Mouse (Mus musculus): ENCODE measurements around the gene Exoc5. TPM values are rescaled to one million over a fixed set of nuclear protein-coding genes. Genes with fewer than 3 reads are reported as not detected.

Exoc5 gene
- polyA plus RNA-seq, 1 experiment from 2014 or later, result 64.0 TPM

- Histone ChIP-seq H3K9ac (replicated peaks) (peak within 1 kb of the TSS; percentile 94), H3K4me1 (replicated peaks) (peaks cover 21% of the 10 kb centered on the region), H3K36me3 (no peaks in the 10 kb centered on the region), H3K9me3 (no peaks in the 10 kb centered on the region), H3K4me3 (replicated peaks) (peak within 1 kb of the TSS; percentile 94), H3K27ac (peak within 1 kb of the TSS; percentile 99), H3K4me2 (peak within 1 kb of the TSS; percentile 65), H3K27me3 (no peaks in the 10 kb centered on the region)
- ATAC-seq (ENCODE audit: insufficient number of reproducible peaks, insufficient read depth, low FRiP score, low TSS enrichment, low read depth), result peak; percentile 16; the same call in 1 of the 2 replicates
- under 1% methylated on average over 62 of the region's 62 CpGs for WGBS
These were observed 752 bp downstream of the Exoc5 start, which contains the start of gene Ap5m1 for GRCm38 (mm10) chr14:49065529-49066273. TSS of gene Ap5m1 (plus strand) at chr14:49066097.

- peaks cover 21% of the 10 kb centered on the region for H3K4me1 ChIP-seq (replicated peaks)
- no peaks in the 10 kb centered on the region for H3K27me3 ChIP-seq
- 79% methylated on average over 2 of the region's 2 CpGs for WGBS
- no peak overlapping the region for H3K27ac ChIP-seq
- H3K4me3 ChIP-seq (replicated peaks), result no peak overlapping the region
- no peaks in the 10 kb centered on the region for H3K9me3 ChIP-seq
- H3K4me2 ChIP-seq, result no peak overlapping the region
- H3K36me3 ChIP-seq, result no peaks in the 10 kb centered on the region
- H3K9ac ChIP-seq (replicated peaks), result no peak overlapping the region
- ATAC-seq (ENCODE audit: insufficient number of reproducible peaks, insufficient read depth, low FRiP score, low TSS enrichment, low read depth), result no peak
These were observed 2.6 kb downstream of the Exoc5 start for GRCm38 (mm10) chr14:49063838-49064237.

GRCm38 (mm10) chr14:49049492-49049891 is 17.0 kb downstream of the Exoc5 start:
- Histone ChIP-seq H3K27me3 (no peaks in the 10 kb centered on the region), H3K4me1 (replicated peaks) (no peaks in the 10 kb centered on the region), H3K9me3 (no peaks in the 10 kb centered on the region), H3K9ac (replicated peaks) (no peak overlapping the region), H3K36me3 (peaks cover 14% of the 10 kb centered on the region; the same call in 1 of the 2 replicates), H3K4me2 (no peak overlapping the region), H3K4me3 (replicated peaks) (no peak overlapping the region), H3K27ac (no peak overlapping the region)
- ATAC-seq (ENCODE audit: insufficient number of reproducible peaks, insufficient read depth, low FRiP score, low TSS enrichment, low read depth), result no peak

GRCm38 (mm10) chr14:49045610-49046009 is 20.8 kb downstream of the Exoc5 start:
- WGBS, result 85% methylated on average over 4 of the region's 4 CpGs

GRCm38 (mm10) chr14:49028991-49029390 is 37.5 kb downstream of the Exoc5 start:
- Histone ChIP-seq H3K4me2 (no peak overlapping the region), H3K9me3 (no peaks in the 10 kb centered on the region), H3K36me3 (peaks cover 39% of the 10 kb centered on the region), H3K4me3 (replicated peaks) (no peak overlapping the region), H3K27me3 (no peaks in the 10 kb centered on the region), H3K9ac (replicated peaks) (no peak overlapping the region), H3K27ac (no peak overlapping the region), H3K4me1 (replicated peaks) (no peaks in the 10 kb centered on the region)
- no peak for ATAC-seq (ENCODE audit: insufficient number of reproducible peaks, insufficient read depth, low FRiP score, low TSS enrichment, low read depth)
- WGBS, result 94% methylated on average over 5 of the region's 5 CpGs

More at GRCm38 (mm10) chr14:49045610-49046009, 20.8 kb downstream of the Exoc5 start:
- no peak for ATAC-seq (ENCODE audit: insufficient number of reproducible peaks, insufficient read depth, low FRiP score, low TSS enrichment, low read depth)
- no peak overlapping the region for H3K4me3 ChIP-seq (replicated peaks)
- peaks cover 7% of the 10 kb centered on the region; the same call in 1 of the 2 replicates for H3K36me3 ChIP-seq
- H3K27me3 ChIP-seq, result no peaks in the 10 kb centered on the region
- H3K9me3 ChIP-seq, result no peaks in the 10 kb centered on the region
- H3K4me2 ChIP-seq, result no peak overlapping the region
- no peaks in the 10 kb centered on the region for H3K4me1 ChIP-seq (replicated peaks)
- no peak overlapping the region for H3K9ac ChIP-seq (replicated peaks)
- H3K27ac ChIP-seq, result no peak overlapping the region

- WGBS, result 90% methylated on average over 3 of the region's 3 CpGs
- Histone ChIP-seq H3K9ac (replicated peaks) (no peak overlapping the region), H3K27ac (no peak overlapping the region), H3K4me1 (replicated peaks) (no peaks in the 10 kb centered on the region), H3K27me3 (no peaks in the 10 kb centered on the region), H3K4me2 (no peak overlapping the region), H3K4me3 (replicated peaks) (no peak overlapping the region), H3K9me3 (no peaks in the 10 kb centered on the region), H3K36me3 (peaks cover 31% of the 10 kb centered on the region)
- no peak for ATAC-seq (ENCODE audit: insufficient number of reproducible peaks, insufficient read depth, low FRiP score, low TSS enrichment, low read depth)
These were observed 38.6 kb downstream of the Exoc5 start for GRCm38 (mm10) chr14:49027779-49028368.

GRCm38 (mm10) chr14:49027040-49027778 is 39.2 kb downstream of the Exoc5 start:
- H3K4me2 ChIP-seq, result no peak overlapping the region
- ATAC-seq (ENCODE audit: insufficient number of reproducible peaks, insufficient read depth, low FRiP score, low TSS enrichment, low read depth), result no peak
- H3K36me3 ChIP-seq, result peaks cover 29% of the 10 kb centered on the region
- H3K4me3 ChIP-seq (replicated peaks), result no peak overlapping the region
- no peak overlapping the region for H3K27ac ChIP-seq
- H3K4me1 ChIP-seq (replicated peaks), result no peaks in the 10 kb centered on the region
- H3K27me3 ChIP-seq, result no peaks in the 10 kb centered on the region
- no peak overlapping the region for H3K9ac ChIP-seq (replicated peaks)
- WGBS, result 93% methylated on average over 6 of the region's 6 CpGs
- no peaks in the 10 kb centered on the region for H3K9me3 ChIP-seq

- 92% methylated on average over 5 of the region's 5 CpGs for WGBS
- H3K27ac ChIP-seq, result no peak overlapping the region
- H3K9ac ChIP-seq (replicated peaks), result no peak overlapping the region
- H3K36me3 ChIP-seq, result peaks cover 37% of the 10 kb centered on the region
- H3K9me3 ChIP-seq, result no peaks in the 10 kb centered on the region
- no peak overlapping the region for H3K4me2 ChIP-seq
- H3K4me3 ChIP-seq (replicated peaks), result no peak overlapping the region
- H3K27me3 ChIP-seq, result no peaks in the 10 kb centered on the region
- H3K4me1 ChIP-seq (replicated peaks), result no peaks in the 10 kb centered on the region
- ATAC-seq (ENCODE audit: insufficient number of reproducible peaks, insufficient read depth, low FRiP score, low TSS enrichment, low read depth), result no peak
These were observed 46.7 kb downstream of the Exoc5 start for GRCm38 (mm10) chr14:49019765-49020164.

- Histone ChIP-seq H3K4me1 (replicated peaks) (no peaks in the 10 kb centered on the region), H3K36me3 (peaks cover 3% of the 10 kb centered on the region; the same call in 1 of the 2 replicates), H3K27ac (no peak overlapping the region), H3K9me3 (no peaks in the 10 kb centered on the region), H3K4me3 (replicated peaks) (no peak overlapping the region), H3K9ac (replicated peaks) (no peak overlapping the region), H3K27me3 (no peaks in the 10 kb centered on the region), H3K4me2 (no peak overlapping the region)
- WGBS, result 83% methylated on average over 2 of the region's 2 CpGs
- ATAC-seq (ENCODE audit: insufficient number of reproducible peaks, insufficient read depth, low FRiP score, low TSS enrichment, low read depth), result no peak
These were observed 57.9 kb downstream of the Exoc5 start for GRCm38 (mm10) chr14:49008399-49009189.

GRCm38 (mm10) chr14:49007979-49008378 is 58.5 kb downstream of the Exoc5 start:
- Histone ChIP-seq H3K9me3 (no peaks in the 10 kb centered on the region), H3K4me2 (no peak overlapping the region), H3K9ac (replicated peaks) (no peak overlapping the region), H3K4me3 (replicated peaks) (no peak overlapping the region), H3K27me3 (no peaks in the 10 kb centered on the region), H3K36me3 (peaks cover 3% of the 10 kb centered on the region; the same call in 1 of the 2 replicates), H3K4me1 (replicated peaks) (no peaks in the 10 kb centered on the region), H3K27ac (no peak overlapping the region)
- 95% methylated on average over 2 of the region's 2 CpGs for WGBS
- ATAC-seq (ENCODE audit: insufficient number of reproducible peaks, insufficient read depth, low FRiP score, low TSS enrichment, low read depth), result no peak
